Mouse (Mus musculus): Measurements from ENCODE around the gene Rcan2.

The Rcan2 gene

DNA sequence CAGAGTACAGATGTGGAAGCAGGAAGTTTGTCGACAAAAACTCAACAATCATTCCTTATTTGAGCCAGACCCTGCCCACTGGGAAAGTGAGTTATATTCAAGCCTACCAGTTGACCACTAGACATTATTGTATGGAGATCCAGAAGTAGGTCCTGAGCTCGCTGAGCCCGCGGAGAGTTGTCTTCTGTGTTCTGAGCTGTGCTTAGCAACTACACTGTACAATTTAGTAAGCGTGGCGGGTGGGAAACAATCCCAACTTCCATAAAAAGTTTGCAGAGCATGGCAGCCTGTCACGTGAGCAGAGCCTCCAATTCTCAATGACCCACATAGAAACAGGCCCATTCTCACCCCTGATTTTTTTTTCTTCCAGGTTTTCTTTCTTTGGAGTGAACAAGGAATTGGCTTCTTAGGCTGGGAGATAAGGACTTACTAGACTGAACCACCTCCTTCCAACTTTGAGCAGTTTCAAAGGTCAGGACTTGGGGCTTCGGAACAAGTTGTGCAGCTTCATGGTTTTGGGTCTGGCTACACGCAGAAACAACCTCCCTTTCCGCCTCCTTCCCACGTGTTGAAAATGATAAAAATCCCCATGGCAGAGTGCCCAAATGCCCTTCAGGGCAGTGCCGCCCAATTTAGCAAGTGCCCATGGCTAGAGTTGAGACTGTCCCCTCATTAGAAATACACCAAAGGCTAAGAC lies 276.1 kb downstream of the Rcan2 start:
- no peak for DNase-seq (ENCODE audit: low spot score)

DNA sequence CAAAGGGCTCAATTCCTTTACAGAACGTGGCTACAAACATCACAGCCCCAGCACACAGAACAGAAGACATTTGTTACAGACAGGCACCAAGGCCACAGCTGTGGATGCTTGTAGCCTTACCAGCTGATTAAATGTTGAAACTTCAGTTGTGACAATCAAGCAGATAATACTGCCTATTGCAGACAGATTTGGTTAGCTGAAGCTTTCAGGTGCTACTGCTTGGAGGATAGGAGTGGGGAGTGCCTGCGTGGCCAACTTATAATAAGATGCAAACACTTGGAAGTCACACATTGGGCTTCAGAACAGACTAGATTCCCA lies 276.7 kb downstream of the Rcan2 start:
- DNase-seq (ENCODE audit: low spot score) = no peak

DNA sequence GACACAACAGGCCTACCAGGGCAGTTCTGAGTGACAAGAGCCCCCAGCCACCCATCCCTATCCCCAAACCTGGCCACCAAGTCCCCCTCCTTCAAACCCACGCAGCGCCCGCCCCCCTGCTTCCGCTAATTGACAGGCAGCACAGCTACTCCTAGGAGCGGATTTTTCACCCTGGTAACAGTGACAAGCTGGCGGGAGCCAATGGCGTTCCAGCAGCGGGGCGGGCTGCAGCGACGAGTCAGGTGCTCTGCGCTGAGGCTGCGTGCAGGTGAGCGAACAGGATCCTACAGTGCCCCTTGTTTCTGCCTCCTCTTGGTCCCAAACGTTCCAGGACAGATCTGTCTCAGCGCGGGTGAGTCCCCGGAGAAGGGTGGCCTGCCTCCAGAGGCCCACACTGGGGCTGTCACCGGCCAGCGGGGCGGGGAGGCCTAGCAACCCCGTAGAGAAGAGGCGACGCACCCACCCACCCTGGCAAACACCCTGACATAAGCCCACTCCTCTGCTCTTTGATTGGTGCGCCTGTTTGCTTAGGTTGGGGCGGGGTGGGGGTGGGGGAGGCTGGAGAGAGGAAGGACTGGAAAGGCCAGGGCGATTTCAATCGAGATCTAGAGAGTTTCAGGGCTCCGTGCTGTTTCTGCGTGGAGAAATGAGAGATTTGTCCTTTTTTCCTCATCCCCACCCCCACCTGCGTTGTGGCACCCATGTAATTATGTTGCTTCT lies 277.6 kb downstream of the Rcan2 start, which contains the start of gene Enpp5:
Gene Enpp5 (plus strand): TSS at position 183 of the 720 bp plus-strand sequence.
- peak; percentile 88 for DNase-seq (ENCODE audit: low spot score)

DNA sequence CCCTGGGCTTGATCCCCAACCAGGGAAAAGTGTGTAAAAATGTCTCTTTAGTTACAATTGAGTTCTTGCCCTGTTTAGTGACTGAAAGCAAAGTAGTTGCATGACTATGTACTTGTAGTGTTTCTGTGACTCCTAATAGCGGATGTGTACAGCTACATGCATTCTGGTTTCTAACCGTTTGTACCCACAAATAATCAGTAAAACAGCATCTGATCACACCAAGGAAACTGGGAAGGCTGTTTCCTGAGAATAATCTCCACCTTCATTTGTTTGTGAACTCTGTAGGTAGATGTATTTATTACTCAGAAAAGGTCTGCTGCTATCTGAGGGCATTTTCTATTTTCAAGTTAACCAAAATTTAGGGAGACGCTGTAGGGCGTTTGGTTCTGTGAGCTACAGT lies 282.0 kb downstream of the Rcan2 start:
- no peak for DNase-seq (ENCODE audit: low spot score)

DNA sequence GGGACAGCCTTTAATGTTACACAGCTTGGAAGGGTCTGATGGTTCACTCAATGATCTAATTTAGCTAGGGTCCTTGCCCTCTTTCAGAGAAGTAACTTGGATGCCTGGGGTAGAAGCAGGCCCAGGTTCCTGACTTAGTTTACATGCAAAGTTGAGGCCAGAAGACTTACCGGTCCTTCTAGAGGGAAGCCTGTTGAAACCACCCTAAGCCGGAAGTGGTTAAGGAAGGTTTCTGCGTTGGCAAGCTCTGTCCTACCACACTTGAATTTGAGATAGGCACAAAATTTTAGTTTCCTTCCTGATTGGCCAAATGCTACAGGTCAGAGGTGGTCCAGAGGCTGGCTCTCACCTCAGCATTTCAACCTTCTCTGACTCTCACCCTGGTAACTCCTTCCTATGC lies 287.1 kb downstream of the Rcan2 start:
- no peak for DNase-seq (ENCODE audit: low spot score)

All from layer of hippocampus, adult 11-12 months (tissue).